Mouse (Mus musculus): ENCODE data around the gene Nf2.

The Nf2 gene

GRCm38 (mm10) chr11:4746733-4747132, 102.6 kb downstream of the Nf2 start, which contains the start of gene Cabp7:
Cabp7 (minus strand) TSS chr11:4746778.
- DNase-seq (ENCODE audit: low spot score) = no peak

GRCm38 (mm10) chr11:4745969-4746368, 103.4 kb downstream of the Nf2 start:
- no peak for DNase-seq (ENCODE audit: low spot score)

- no peak for DNase-seq (ENCODE audit: low spot score)
These were observed 104.6 kb downstream of the Nf2 start for GRCm38 (mm10) chr11:4744691-4745090.

GRCm38 (mm10) chr11:4740785-4741184, 108.6 kb downstream of the Nf2 start:
- no peak for DNase-seq (ENCODE audit: low spot score)

- no peak for DNase-seq (ENCODE audit: low spot score)
These were observed 110.6 kb downstream of the Nf2 start for GRCm38 (mm10) chr11:4738719-4739118.

GRCm38 (mm10) chr11:4737682-4738081, 111.7 kb downstream of the Nf2 start:
- DNase-seq (ENCODE audit: low spot score) = no peak

GRCm38 (mm10) chr11:4736355-4736754, 113.0 kb downstream of the Nf2 start:
- DNase-seq (ENCODE audit: low spot score) = no peak

- no peak for DNase-seq (ENCODE audit: low spot score)
These were observed 115.2 kb downstream of the Nf2 start for GRCm38 (mm10) chr11:4734179-4734578.

- DNase-seq (ENCODE audit: low spot score) = no peak
These were observed 117.6 kb downstream of the Nf2 start for GRCm38 (mm10) chr11:4731781-4732180.

GRCm38 (mm10) chr11:4730913-4731312, 118.4 kb downstream of the Nf2 start:
- DNase-seq (ENCODE audit: low spot score) = no peak

GRCm38 (mm10) chr11:4730096-4730495, 119.2 kb downstream of the Nf2 start:
- DNase-seq (ENCODE audit: low spot score) = no peak

- DNase-seq (ENCODE audit: low spot score) = peak; percentile 41
These were observed 119.7 kb downstream of the Nf2 start for GRCm38 (mm10) chr11:4729603-4730002.

- no peak for DNase-seq (ENCODE audit: low spot score)
These were observed 127.6 kb downstream of the Nf2 start for GRCm38 (mm10) chr11:4721728-4722127.

- no peak for DNase-seq (ENCODE audit: low spot score)
These were observed 128.3 kb downstream of the Nf2 start for GRCm38 (mm10) chr11:4720900-4721580.

- no peak for DNase-seq (ENCODE audit: low spot score)
These were observed 128.9 kb downstream of the Nf2 start for GRCm38 (mm10) chr11:4720393-4720792.

GRCm38 (mm10) chr11:4719961-4720360, 129.4 kb downstream of the Nf2 start:
- DNase-seq (ENCODE audit: low spot score) = no peak

GRCm38 (mm10) chr11:4718548-4718947, 130.8 kb downstream of the Nf2 start:
- DNase-seq (ENCODE audit: low spot score) = no peak

GRCm38 (mm10) chr11:4716530-4717236, 132.7 kb downstream of the Nf2 start:
- no peak for DNase-seq (ENCODE audit: low spot score)
